Mouse (Mus musculus): ENCODE data around the gene Anpep.

DNA sequence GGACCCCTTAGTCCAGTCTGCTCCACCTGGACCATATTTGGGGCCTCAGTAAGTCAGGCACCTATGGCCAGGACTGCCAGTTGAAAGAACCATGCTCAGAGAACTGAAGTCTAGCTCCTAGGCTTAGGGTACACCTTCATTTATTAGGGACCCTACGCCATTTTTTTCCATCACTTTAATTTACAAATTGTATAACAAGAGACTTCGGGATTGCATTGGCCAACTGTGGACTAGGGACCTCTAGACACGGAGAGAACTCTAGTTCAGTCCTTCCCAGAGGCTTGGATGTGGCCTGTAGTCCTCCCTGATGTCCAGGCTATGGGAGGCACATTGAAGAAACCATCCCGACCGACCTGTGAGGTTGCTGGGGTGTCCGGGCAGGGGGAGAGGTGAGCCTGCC, 67.2 kb downstream of the Anpep start, which contains the start of gene Mesp1:
- TF ChIP-seq POLR2A (IDR thresholded peaks at IDR 0.05; ENCODE audit: control insufficient read depth in 1 of 2, insufficient read depth in 1 of 2, low read depth in 1 of 2, low read length in 2 of 2, poor library complexity in 1 of 2): no peak
- no peak for TF ChIP-seq HCFC1 (IDR thresholded peaks at IDR 0.05; ENCODE audit: low read depth, low read length)
- TF ChIP-seq CTCF (IDR thresholded peaks at IDR 0.05 in 2 of 3, conservative IDR thresholded peaks at IDR 0.05 in 1 of 3; ENCODE audit: control insufficient read depth in 1 of 3, insufficient read depth in 1 of 3, low read depth in 2 of 3, low read length in 3 of 3, poor library complexity in 1 of 3, severe bottlenecking in 1 of 3): no peak
- TF ChIP-seq E2F4 (IDR thresholded peaks at IDR 0.05; ENCODE audit: borderline replicate concordance, low read depth, low read length): no peak
- TF ChIP-seq USF1 (IDR thresholded peaks at IDR 0.05; ENCODE audit: low read depth, low read length): no peak
